Mouse (Mus musculus): ENCODE measurements at regions not wholly inside any gene's neighbourhood (a gene's known extent, or its start where the extent isn't known, plus 50 kb on each side); places are given as distances from the start of the nearest gene placed in this dataset.

- no peak for ATAC-seq (ENCODE audit: low FRiP score)
- H3K4me2 ChIP-seq: no peak overlapping the region
- no peak overlapping the region for H3K4me3 ChIP-seq
- 88% methylated on average over 15 of the region's 15 CpGs for WGBS
- H3K9me3 ChIP-seq: no peaks in the 10 kb centered on the region
- no peak overlapping the region for H3K9ac ChIP-seq
- peaks cover 13% of the 10 kb centered on the region; the same call in 1 of the 2 replicates for H3K4me1 ChIP-seq (replicated peaks)
- 0 out of 2 replicates have a peak, but pooled peaks cover 3% of the 10 kb centered on the region for H3K27me3 ChIP-seq
- H3K36me3 ChIP-seq: no peaks in the 10 kb centered on the region
- H3K27ac ChIP-seq: no peak overlapping the region
Observed at GRCm38 (mm10) chr6:51012086-51012830, 358.0 kb upstream of the Npvf start.

- H3K36me3 ChIP-seq: no peaks in the 10 kb centered on the region
- 33% methylated on average over 2 of the region's 2 CpGs for WGBS
- H3K4me1 ChIP-seq (replicated peaks): peaks cover 14% of the 10 kb centered on the region; the same call in 1 of the 2 replicates
- H3K9ac ChIP-seq: no peak overlapping the region
- H3K27me3 ChIP-seq: 0 out of 2 replicates have a peak, but pooled peaks cover 3% of the 10 kb centered on the region
- no peaks in the 10 kb centered on the region for H3K9me3 ChIP-seq
- H3K4me3 ChIP-seq: no peak overlapping the region
- H3K4me2 ChIP-seq: no peak overlapping the region
- ATAC-seq (ENCODE audit: low FRiP score): no peak
- peak overlapping the region; percentile 40; the same call in 1 of the 2 replicates for H3K27ac ChIP-seq
Observed at GRCm38 (mm10) chr6:51015735-51016134, 361.5 kb upstream of the Npvf start.

- 0 out of 2 replicates have a peak, but pooled peaks cover 3% of the 10 kb centered on the region for H3K27me3 ChIP-seq
- no peaks in the 10 kb centered on the region for H3K36me3 ChIP-seq
- no peak overlapping the region for H3K4me2 ChIP-seq
- no peaks in the 10 kb centered on the region for H3K9me3 ChIP-seq
- H3K4me3 ChIP-seq: no peak overlapping the region
- ATAC-seq (ENCODE audit: low FRiP score): no peak
- H3K4me1 ChIP-seq (replicated peaks): peaks cover 14% of the 10 kb centered on the region; the same call in 1 of the 2 replicates
- no peak overlapping the region for H3K9ac ChIP-seq
- WGBS: 57% methylated on average over 5 of the region's 5 CpGs
- peak overlapping the region; percentile 40 for H3K27ac ChIP-seq
Observed at GRCm38 (mm10) chr6:51016441-51017070, 362.3 kb upstream of the Npvf start.

- ATAC-seq (ENCODE audit: low FRiP score): no peak
- Histone ChIP-seq H3K27ac (no peak overlapping the region), H3K4me2 (no peak overlapping the region), H3K9ac (no peak overlapping the region), H3K9me3 (no peaks in the 10 kb centered on the region), H3K4me3 (no peak overlapping the region), H3K36me3 (no peaks in the 10 kb centered on the region), H3K4me1 (replicated peaks) (peaks cover 16% of the 10 kb centered on the region; the same call in 1 of the 2 replicates), H3K27me3 (no peaks in the 10 kb centered on the region)
- 75% methylated on average over 9 of the region's 9 CpGs for WGBS
Observed at GRCm38 (mm10) chr6:51017260-51017999, 363.2 kb upstream of the Npvf start.

GRCm38 (mm10) chr6:51021206-51021605, 367.0 kb upstream of the Npvf start:
- Histone ChIP-seq H3K27ac (no peak overlapping the region), H3K4me1 (replicated peaks) (0 out of 2 replicates have a peak, but pooled peaks cover 8% of the 10 kb centered on the region), H3K27me3 (no peaks in the 10 kb centered on the region), H3K9ac (no peak overlapping the region), H3K4me2 (no peak overlapping the region), H3K36me3 (no peaks in the 10 kb centered on the region), H3K4me3 (no peak overlapping the region), H3K9me3 (no peaks in the 10 kb centered on the region)
- 86% methylated on average over 6 of the region's 6 CpGs for WGBS
- ATAC-seq (ENCODE audit: low FRiP score): no peak

- no peak overlapping the region for H3K4me3 ChIP-seq
- no peaks in the 10 kb centered on the region for H3K27me3 ChIP-seq
- no peak overlapping the region for H3K9ac ChIP-seq
- no peaks in the 10 kb centered on the region for H3K36me3 ChIP-seq
- no peaks in the 10 kb centered on the region for H3K9me3 ChIP-seq
- ATAC-seq (ENCODE audit: low FRiP score): no peak
- 0 out of 2 replicates have a peak, but pooled peaks cover 4% of the 10 kb centered on the region for H3K4me1 ChIP-seq (replicated peaks)
- WGBS: 93% methylated on average over 6 of the region's 6 CpGs
- H3K27ac ChIP-seq: no peak overlapping the region
- no peak overlapping the region for H3K4me2 ChIP-seq
Observed at GRCm38 (mm10) chr6:51023361-51023760, 369.1 kb upstream of the Npvf start.

GRCm38 (mm10) chr6:51024756-51025155, 370.5 kb upstream of the Npvf start:
- Histone ChIP-seq H3K27me3 (no peaks in the 10 kb centered on the region), H3K9me3 (no peaks in the 10 kb centered on the region), H3K4me1 (replicated peaks) (0 out of 2 replicates have a peak, but pooled peaks cover 4% of the 10 kb centered on the region), H3K4me2 (no peak overlapping the region), H3K4me3 (no peak overlapping the region), H3K27ac (no peak overlapping the region), H3K36me3 (no peaks in the 10 kb centered on the region), H3K9ac (no peak overlapping the region)
- 85% methylated on average over 3 of the region's 3 CpGs for WGBS
- no peak for ATAC-seq (ENCODE audit: low FRiP score)

DNA sequence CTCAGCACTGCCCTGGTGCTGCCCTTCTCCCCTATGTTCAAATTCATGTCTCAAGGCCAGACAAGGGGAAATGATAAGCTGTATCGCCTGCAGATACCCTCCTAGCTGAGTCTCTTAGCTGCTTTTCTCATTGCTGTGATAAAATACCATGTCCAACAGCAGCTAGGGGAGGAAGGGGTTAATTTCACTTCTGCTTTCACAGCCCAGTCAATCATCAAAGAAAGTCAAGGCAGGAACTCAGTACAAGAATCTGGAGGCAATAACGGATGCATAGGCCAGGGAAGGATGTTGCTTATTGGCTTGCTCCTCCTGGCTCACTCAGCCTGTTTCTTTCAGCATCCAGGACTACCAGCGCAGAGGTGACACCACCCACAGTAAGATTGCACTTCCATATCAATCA, 371.2 kb upstream of the Npvf start:
- 69% methylated on average over 3 of the region's 3 CpGs for WGBS
- no peaks in the 10 kb centered on the region for H3K36me3 ChIP-seq
- H3K27ac ChIP-seq: no peak overlapping the region
- no peak for ATAC-seq (ENCODE audit: low FRiP score)
- no peaks in the 10 kb centered on the region for H3K9me3 ChIP-seq
- no peak overlapping the region for H3K9ac ChIP-seq
- H3K4me1 ChIP-seq (replicated peaks): 0 out of 2 replicates have a peak, but pooled peaks cover 4% of the 10 kb centered on the region
- H3K27me3 ChIP-seq: no peaks in the 10 kb centered on the region
- H3K4me2 ChIP-seq: no peak overlapping the region
- H3K4me3 ChIP-seq: no peak overlapping the region

- H3K4me1 ChIP-seq (replicated peaks): 0 out of 2 replicates have a peak, but pooled peaks cover 3% of the 10 kb centered on the region
- H3K36me3 ChIP-seq: no peaks in the 10 kb centered on the region
- ATAC-seq (ENCODE audit: low FRiP score): no peak
- H3K4me3 ChIP-seq: no peak overlapping the region
- no peak overlapping the region for H3K27ac ChIP-seq
- WGBS: 51% methylated on average over 2 of the region's 2 CpGs
- no peak overlapping the region for H3K9ac ChIP-seq
- H3K4me2 ChIP-seq: no peak overlapping the region
- no peaks in the 10 kb centered on the region for H3K27me3 ChIP-seq
- no peaks in the 10 kb centered on the region for H3K9me3 ChIP-seq
Observed at GRCm38 (mm10) chr6:51027296-51027695, 373.1 kb upstream of the Npvf start.

DNA sequence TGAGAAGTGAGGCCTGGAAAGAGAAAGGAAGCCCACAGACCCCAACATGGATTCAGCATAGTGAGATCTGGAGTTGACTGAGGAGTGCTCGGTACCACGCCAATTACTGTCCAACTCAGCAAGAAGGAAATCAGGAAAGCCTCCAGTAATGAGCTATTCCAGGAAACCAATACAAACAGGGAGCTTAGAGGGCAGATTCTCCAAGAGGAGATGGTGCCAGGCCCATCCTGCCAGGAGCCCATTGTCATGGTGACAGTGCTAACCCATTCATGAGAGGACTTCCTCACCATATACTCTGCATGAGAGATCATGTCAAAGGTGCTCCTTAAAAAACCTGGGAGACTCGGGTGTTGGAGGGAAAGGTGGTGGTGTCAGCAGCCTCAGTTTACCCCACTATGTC, 375.3 kb upstream of the Npvf start:
- Histone ChIP-seq H3K4me2 (no peak overlapping the region), H3K27ac (no peak overlapping the region), H3K9ac (no peak overlapping the region), H3K27me3 (no peaks in the 10 kb centered on the region), H3K4me3 (no peak overlapping the region), H3K9me3 (no peaks in the 10 kb centered on the region), H3K36me3 (no peaks in the 10 kb centered on the region), H3K4me1 (replicated peaks) (no peaks in the 10 kb centered on the region)
- ATAC-seq (ENCODE audit: low FRiP score): no peak
- 93% methylated on average over 3 of the region's 3 CpGs for whole genome bisulfite sequencing

GRCm38 (mm10) chr6:51029953-51030352, 375.7 kb upstream of the Npvf start:
- Histone ChIP-seq H3K4me1 (replicated peaks) (no peaks in the 10 kb centered on the region), H3K4me2 (no peak overlapping the region), H3K27ac (no peak overlapping the region), H3K4me3 (no peak overlapping the region), H3K27me3 (no peaks in the 10 kb centered on the region), H3K9me3 (no peaks in the 10 kb centered on the region), H3K9ac (no peak overlapping the region), H3K36me3 (no peaks in the 10 kb centered on the region)
- WGBS: 75% methylated on average over 3 of the region's 3 CpGs
- no peak for ATAC-seq (ENCODE audit: low FRiP score)

DNA sequence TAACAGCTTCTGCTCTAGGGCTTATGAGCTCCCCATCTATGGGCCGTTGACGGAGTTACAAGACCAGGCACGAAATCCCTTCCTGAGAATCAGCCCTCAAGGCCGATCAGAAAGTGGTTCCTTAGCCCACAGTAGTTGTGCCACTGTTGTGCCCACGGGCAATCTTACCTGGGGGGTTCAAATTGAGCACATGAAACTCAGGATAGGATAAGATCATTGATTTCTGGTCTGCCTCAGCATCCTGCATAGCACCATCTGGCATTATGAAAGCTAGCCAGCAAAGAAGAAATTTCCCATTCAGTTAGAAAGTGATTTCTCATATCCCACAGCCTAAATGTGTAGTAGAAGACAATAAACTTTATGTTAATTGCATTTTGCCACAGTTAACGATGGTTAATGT, 379.6 kb upstream of the Npvf start:
- WGBS: 85% methylated on average over 6 of the region's 6 CpGs
- Histone ChIP-seq H3K4me3 (no peak overlapping the region), H3K27ac (no peak overlapping the region), H3K9ac (no peak overlapping the region), H3K9me3 (no peaks in the 10 kb centered on the region), H3K27me3 (no peaks in the 10 kb centered on the region), H3K4me1 (replicated peaks) (peaks cover 6% of the 10 kb centered on the region), H3K36me3 (no peaks in the 10 kb centered on the region), H3K4me2 (no peak overlapping the region)
- no peak for ATAC-seq (ENCODE audit: low FRiP score)

Data from hindbrain, embryonic 13.5 days (tissue).